Mouse (Mus musculus): ENCODE measurements at regions not wholly inside any gene's neighbourhood (a gene's known extent, or its start where the extent isn't known, plus 50 kb on each side); places are given as distances from the start of the nearest gene placed in this dataset.
A peak's percentile ranks its signal among the peaks of the same experiment; 100 is the strongest.
"Not testable (repeated sequence)": the region's sequence is repeated elsewhere in the genome, so short reads cannot be mapped to it uniquely, and the experiment has no call there.

- no peak overlapping the region for H3K4me2 ChIP-seq (replicated peaks; ENCODE audit: low read depth, low read length)
- H3K36me3 ChIP-seq (ENCODE audit: insufficient read depth, low read length): no peaks in the 10 kb centered on the region
- H3K9ac ChIP-seq (replicated peaks; ENCODE audit: low read length): no peak overlapping the region
- ATAC-seq (ENCODE audit: low FRiP score, low TSS enrichment): no peak
- no peaks in the 10 kb centered on the region for H3K9me3 ChIP-seq (ENCODE audit: low read length)
- no peak overlapping the region for H3K27ac ChIP-seq (ENCODE audit: low read length)
- no peak overlapping the region for H3K4me3 ChIP-seq (ENCODE audit: low read length)
- H3K4me1 ChIP-seq (ENCODE audit: insufficient read depth, low read length): no peaks in the 10 kb centered on the region
- no peaks in the 10 kb centered on the region for H3K27me3 ChIP-seq (ENCODE audit: insufficient read depth, low read length)
- 41% methylated on average over 6 of the region's 6 CpGs for WGBS
Measured at GRCm38 (mm10) chr5:77909218-77909617, 501.4 kb upstream of the Igfbp7 start.

- WGBS: 91% methylated on average over 1 of the region's 2 CpGs
- not testable (repeated sequence) for ATAC-seq (ENCODE audit: low FRiP score, low TSS enrichment); H3K4me1 ChIP-seq (ENCODE audit: insufficient read depth, low read length); H3K9ac ChIP-seq (replicated peaks; ENCODE audit: low read length); H3K4me3 ChIP-seq (ENCODE audit: low read length); H3K4me2 ChIP-seq (replicated peaks; ENCODE audit: low read depth, low read length); H3K36me3 ChIP-seq (ENCODE audit: insufficient read depth, low read length); H3K9me3 ChIP-seq (ENCODE audit: low read length); H3K27ac ChIP-seq (ENCODE audit: low read length); H3K27me3 ChIP-seq (ENCODE audit: insufficient read depth, low read length)
Measured at GRCm38 (mm10) chr5:77892024-77892423, 484.2 kb upstream of the Igfbp7 start.

- Histone ChIP-seq H3K4me2 (replicated peaks; ENCODE audit: low read depth, low read length) (no peak overlapping the region), H3K9me3 (ENCODE audit: low read length) (no peaks in the 10 kb centered on the region), H3K4me3 (ENCODE audit: low read length) (no peak overlapping the region), H3K9ac (replicated peaks; ENCODE audit: low read length) (no peak overlapping the region), H3K27me3 (ENCODE audit: insufficient read depth, low read length) (no peaks in the 10 kb centered on the region), H3K4me1 (ENCODE audit: insufficient read depth, low read length) (no peaks in the 10 kb centered on the region), H3K36me3 (ENCODE audit: insufficient read depth, low read length) (no peaks in the 10 kb centered on the region), H3K27ac (ENCODE audit: low read length) (no peak overlapping the region)
- 25% methylated on average over 9 of the region's 9 CpGs for WGBS
- no peak for ATAC-seq (ENCODE audit: low FRiP score, low TSS enrichment)
Measured at GRCm38 (mm10) chr5:77888534-77888933, 480.7 kb upstream of the Igfbp7 start.

- no peaks in the 10 kb centered on the region for H3K36me3 ChIP-seq (ENCODE audit: insufficient read depth, low read length)
- H3K9me3 ChIP-seq (ENCODE audit: low read length): no peaks in the 10 kb centered on the region
- 60% methylated on average over 5 of the region's 5 CpGs for WGBS
- peak; percentile 85; the same call in 1 of the 2 replicates for ATAC-seq (ENCODE audit: low FRiP score, low TSS enrichment)
- no peak overlapping the region for H3K9ac ChIP-seq (replicated peaks; ENCODE audit: low read length)
- H3K27me3 ChIP-seq (ENCODE audit: insufficient read depth, low read length): no peaks in the 10 kb centered on the region
- no peak overlapping the region for H3K4me3 ChIP-seq (ENCODE audit: low read length)
- H3K4me1 ChIP-seq (ENCODE audit: insufficient read depth, low read length): no peaks in the 10 kb centered on the region
- H3K27ac ChIP-seq (ENCODE audit: low read length): no peak overlapping the region
- H3K4me2 ChIP-seq (replicated peaks; ENCODE audit: low read depth, low read length): no peak overlapping the region
Measured at GRCm38 (mm10) chr5:77871403-77871802, 463.6 kb upstream of the Igfbp7 start.

GRCm38 (mm10) chr5:77865342-77865741, 457.5 kb upstream of the Igfbp7 start:
- WGBS: 57% methylated on average over 7 of the region's 7 CpGs
- H3K27me3 ChIP-seq (ENCODE audit: insufficient read depth, low read length): no peaks in the 10 kb centered on the region
- no peak overlapping the region for H3K4me2 ChIP-seq (replicated peaks; ENCODE audit: low read depth, low read length)
- H3K36me3 ChIP-seq (ENCODE audit: insufficient read depth, low read length): no peaks in the 10 kb centered on the region
- H3K4me1 ChIP-seq (ENCODE audit: insufficient read depth, low read length): no peaks in the 10 kb centered on the region
- no peak overlapping the region for H3K9ac ChIP-seq (replicated peaks; ENCODE audit: low read length)
- no peaks in the 10 kb centered on the region for H3K9me3 ChIP-seq (ENCODE audit: low read length)
- H3K27ac ChIP-seq (ENCODE audit: low read length): no peak overlapping the region
- no peak for ATAC-seq (ENCODE audit: low FRiP score, low TSS enrichment)
- no peak overlapping the region for H3K4me3 ChIP-seq (ENCODE audit: low read length)

- ATAC-seq (ENCODE audit: low FRiP score, low TSS enrichment): no peak
Measured at GRCm38 (mm10) chr5:77855191-77855590, 447.4 kb upstream of the Igfbp7 start.

GRCm38 (mm10) chr5:77853999-77854784, 446.4 kb upstream of the Igfbp7 start:
- Histone ChIP-seq H3K4me2 (replicated peaks; ENCODE audit: low read depth, low read length) (no peak overlapping the region), H3K27ac (ENCODE audit: low read length) (no peak overlapping the region), H3K4me3 (ENCODE audit: low read length) (no peak overlapping the region), H3K9me3 (ENCODE audit: low read length) (no peaks in the 10 kb centered on the region), H3K4me1 (ENCODE audit: insufficient read depth, low read length) (no peaks in the 10 kb centered on the region), H3K27me3 (ENCODE audit: insufficient read depth, low read length) (no peaks in the 10 kb centered on the region), H3K9ac (replicated peaks; ENCODE audit: low read length) (no peak overlapping the region), H3K36me3 (ENCODE audit: insufficient read depth, low read length) (no peaks in the 10 kb centered on the region)
- WGBS: 80% methylated on average over 12 of the region's 12 CpGs
- ATAC-seq (ENCODE audit: low FRiP score, low TSS enrichment): no peak

More at GRCm38 (mm10) chr5:77855191-77855590, 447.4 kb upstream of the Igfbp7 start:
- 86% methylated on average over 6 of the region's 6 CpGs for WGBS
- no peak overlapping the region for H3K27ac ChIP-seq (ENCODE audit: low read length)
- no peak overlapping the region for H3K9ac ChIP-seq (replicated peaks; ENCODE audit: low read length)
- no peaks in the 10 kb centered on the region for H3K4me1 ChIP-seq (ENCODE audit: insufficient read depth, low read length)
- no peaks in the 10 kb centered on the region for H3K36me3 ChIP-seq (ENCODE audit: insufficient read depth, low read length)
- H3K4me2 ChIP-seq (replicated peaks; ENCODE audit: low read depth, low read length): no peak overlapping the region
- no peaks in the 10 kb centered on the region for H3K9me3 ChIP-seq (ENCODE audit: low read length)
- no peak overlapping the region for H3K4me3 ChIP-seq (ENCODE audit: low read length)
- no peaks in the 10 kb centered on the region for H3K27me3 ChIP-seq (ENCODE audit: insufficient read depth, low read length)

GRCm38 (mm10) chr5:77851645-77852044, 443.8 kb upstream of the Igfbp7 start:
- no peaks in the 10 kb centered on the region for H3K27me3 ChIP-seq (ENCODE audit: insufficient read depth, low read length)
- H3K4me1 ChIP-seq (ENCODE audit: insufficient read depth, low read length): no peaks in the 10 kb centered on the region
- H3K4me3 ChIP-seq (ENCODE audit: low read length): no peak overlapping the region
- 98% methylated on average over 3 of the region's 3 CpGs for WGBS
- H3K36me3 ChIP-seq (ENCODE audit: insufficient read depth, low read length): no peaks in the 10 kb centered on the region
- no peaks in the 10 kb centered on the region for H3K9me3 ChIP-seq (ENCODE audit: low read length)
- H3K27ac ChIP-seq (ENCODE audit: low read length): no peak overlapping the region
- no peak for ATAC-seq (ENCODE audit: low FRiP score, low TSS enrichment)
- no peak overlapping the region for H3K9ac ChIP-seq (replicated peaks; ENCODE audit: low read length)
- no peak overlapping the region for H3K4me2 ChIP-seq (replicated peaks; ENCODE audit: low read depth, low read length)

GRCm38 (mm10) chr5:77838186-77839097, 430.6 kb upstream of the Igfbp7 start:
- Histone ChIP-seq H3K4me3 (ENCODE audit: low read length) (no peak overlapping the region), H3K9me3 (ENCODE audit: low read length) (no peaks in the 10 kb centered on the region), H3K9ac (replicated peaks; ENCODE audit: low read length) (no peak overlapping the region), H3K27me3 (ENCODE audit: insufficient read depth, low read length) (no peaks in the 10 kb centered on the region), H3K4me1 (ENCODE audit: insufficient read depth, low read length) (no peaks in the 10 kb centered on the region), H3K4me2 (replicated peaks; ENCODE audit: low read depth, low read length) (no peak overlapping the region), H3K36me3 (ENCODE audit: insufficient read depth, low read length) (no peaks in the 10 kb centered on the region), H3K27ac (ENCODE audit: low read length) (no peak overlapping the region)
- WGBS: 37% methylated on average over 5 of the region's 5 CpGs
- no peak for ATAC-seq (ENCODE audit: low FRiP score, low TSS enrichment)

- ATAC-seq (ENCODE audit: low FRiP score, low TSS enrichment): no peak
- Histone ChIP-seq H3K4me1 (ENCODE audit: insufficient read depth, low read length) (no peaks in the 10 kb centered on the region), H3K9me3 (ENCODE audit: low read length) (no peaks in the 10 kb centered on the region; the same call in 1 of the 2 replicates), H3K4me3 (ENCODE audit: low read length) (no peak overlapping the region), H3K27me3 (ENCODE audit: insufficient read depth, low read length) (no peaks in the 10 kb centered on the region), H3K4me2 (replicated peaks; ENCODE audit: low read depth, low read length) (no peak overlapping the region), H3K36me3 (ENCODE audit: insufficient read depth, low read length) (no peaks in the 10 kb centered on the region), H3K27ac (ENCODE audit: low read length) (no peak overlapping the region), H3K9ac (replicated peaks; ENCODE audit: low read length) (no peak overlapping the region)
- WGBS: 96% methylated on average over 2 of the region's 2 CpGs
Measured at GRCm38 (mm10) chr5:77827971-77828370, 420.1 kb upstream of the Igfbp7 start.

All from kidney, embryonic 16.5 days (tissue).